Mouse (Mus musculus) olfactory bulb, adult 2 months (tissue): ENCODE measurements around the gene Gpr68.

Experiments
- CTCF ChIP-seq: fragments of 200-500 bp; IDR thresholded peaks from 2 replicates; pipeline ENCODE4 v1.5.1; 2012; ENCODE audit warnings: low read depth, mild to moderate bottlenecking, low read length, moderate library complexity; ENCODE audit not compliant: insufficient read depth
- POLR2A ChIP-seq: fragments of 200-500 bp; IDR thresholded peaks from 2 replicates; pipeline ENCODE4 v1.6.1; 2012; ENCODE audit warnings: mild to moderate bottlenecking, low read depth, low read length, moderate library complexity; ENCODE audit not compliant: insufficient read depth

DNA sequence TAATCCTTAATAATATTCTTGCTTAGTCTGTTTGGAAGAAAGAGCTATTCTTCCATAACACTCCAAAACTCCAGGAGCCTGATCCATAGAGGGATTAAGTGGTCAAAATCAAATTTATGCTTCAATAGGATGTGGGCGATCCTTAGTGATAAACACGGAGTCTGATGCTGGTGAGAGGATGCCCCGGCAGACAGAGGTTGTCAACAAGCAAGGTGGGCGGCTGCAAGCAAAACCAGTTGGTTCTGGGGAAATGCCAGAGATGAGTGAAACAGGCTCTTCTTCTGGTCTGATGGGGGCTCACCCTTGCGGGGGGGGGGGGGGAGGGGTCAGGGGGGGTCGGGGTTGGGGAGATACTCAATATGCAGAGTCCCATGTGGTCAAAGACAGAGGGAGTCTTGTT lies 32.0 kb downstream of the Gpr68 start:
- TF ChIP-seq CTCF (no peak), POLR2A (no peak)
